Mouse (Mus musculus) MEL (cell line): ENCODE measurements around the gene Npm1. TPM values are rescaled to one million over a fixed set of nuclear protein-coding genes. Genes with fewer than 3 reads are reported as not detected.
A peak's percentile ranks its signal among the peaks of the same experiment; 100 is the strongest.

Experiments
- DNase-seq: peaks from one replicate; pipeline ENCODE4 v3.0.0; 2011; ENCODE audit warnings: low read depth, low spot score
- H3K27ac ChIP-seq: 2 replicates; pipeline ENCODE4 v1.5.1; 2012; ENCODE audit warnings: low read depth, mild to moderate bottlenecking, control low read depth, low read length, moderate library complexity; ENCODE audit not compliant: control insufficient read depth
- H3K27me3 ChIP-seq, 2 experiments: fragments of 150-350 bp in 1 of 2; sonication (generic) in 1 of 2; 2 replicates each; pipeline ENCODE4 v1.6.1; 2012; ENCODE audit warnings: low read length in 2 of 2, mild to moderate bottlenecking in 2 of 2, improper control_type of control experiment in 1 of 2, moderate library complexity in 1 of 2; ENCODE audit not compliant: insufficient read depth in 2 of 2, control insufficient read depth in 1 of 2
- H3K36me3 ChIP-seq, 2 experiments: 2 replicates each; pipeline ENCODE4 v1.6.1; 2012 to 2014; ENCODE audit warnings: low read length in 2 of 2, improper control_type of control experiment in 1 of 2, inconsistent platforms in 1 of 2, mild to moderate bottlenecking in 1 of 2; ENCODE audit not compliant: insufficient read depth in 2 of 2, control insufficient read depth in 1 of 2
- H3K4me1 ChIP-seq, 2 experiments: fragments of 150-350 bp in 1 of 2; sonication (generic) in 1 of 2; 2 replicates each; pipeline ENCODE4 v1.6.1; 2012; ENCODE audit warnings: low read length in 2 of 2, improper control_type of control experiment in 1 of 2, mild to moderate bottlenecking in 1 of 2; ENCODE audit not compliant: insufficient read depth in 2 of 2, control insufficient read depth in 1 of 2
- H3K4me3 ChIP-seq, 2 experiments: fragments of 150-350 bp in 1 of 2; sonication (generic) in 1 of 2; 2 replicates each; pipeline ENCODE4 v1.5.1; 2012; ENCODE audit warnings: low read depth in 2 of 2, low read length in 2 of 2, mild to moderate bottlenecking in 2 of 2, moderate library complexity in 2 of 2, control low read depth in 1 of 2, improper control_type of control experiment in 1 of 2; ENCODE audit not compliant: control insufficient read depth in 1 of 2, insufficient read depth in 1 of 2
- H3K79me2 ChIP-seq: 2 replicates; pipeline ENCODE4 v1.6.1; 2012; ENCODE audit warnings: mild to moderate bottlenecking, low read length, moderate library complexity; ENCODE audit not compliant: control insufficient read depth, poor library complexity, insufficient read depth
- H3K9ac ChIP-seq: 2 replicates; pipeline ENCODE4 v1.6.1; 2012; ENCODE audit warnings: low read depth, mild to moderate bottlenecking, control low read depth, low read length, moderate library complexity; ENCODE audit not compliant: control insufficient read depth, poor library complexity, severe bottlenecking
- H3K9me3 ChIP-seq: fragments of 150-350 bp; sonication (generic); replicated peaks from 2 replicates; pipeline ENCODE4 v1.6.1; 2012; ENCODE audit warnings: mild to moderate bottlenecking, low read length, improper control_type of control experiment, moderate library complexity; ENCODE audit not compliant: insufficient read depth
- CHD1 ChIP-seq: IDR thresholded peaks from 2 replicates; pipeline ENCODE4 v1.6.1; 2012; ENCODE audit warnings: low read depth, mild to moderate bottlenecking, inconsistent platforms, low read length, improper control_type of control experiment
- CTCF ChIP-seq, 3 experiments: IDR thresholded peaks in 2 of 3; conservative IDR thresholded peaks in 1 of 3; 2 replicates each; pipeline ENCODE4 v1.5.1; 2011 to 2012; ENCODE audit warnings: low read length in 3 of 3, low read depth in 2 of 3, mild to moderate bottlenecking in 2 of 3, improper control_type of control experiment in 1 of 3, inconsistent platforms in 1 of 3, mixed read lengths in 1 of 3, moderate library complexity in 1 of 3; ENCODE audit not compliant: control insufficient read depth in 1 of 3, insufficient read depth in 1 of 3, poor library complexity in 1 of 3, severe bottlenecking in 1 of 3
- E2F4 ChIP-seq: IDR thresholded peaks from 2 replicates; pipeline ENCODE4 v1.6.1; 2011; ENCODE audit warnings: low read depth, low read length, improper control_type of control experiment, borderline replicate concordance
- EP300 ChIP-seq, 2 experiments: IDR thresholded peaks; 2 replicates each; pipeline ENCODE4 v1.6.1; 2011; ENCODE audit warnings: improper control_type of control experiment in 2 of 2, low read length in 2 of 2, low read depth in 1 of 2, mild to moderate bottlenecking in 1 of 2
- ETS1 ChIP-seq: IDR thresholded peaks from 2 replicates; pipeline ENCODE4 v1.6.1; 2012; ENCODE audit warnings: low read depth, mild to moderate bottlenecking, inconsistent platforms, low read length, improper control_type of control experiment, moderate library complexity
- GABPA ChIP-seq: IDR thresholded peaks from 2 replicates; pipeline ENCODE4 v1.6.1; 2012; ENCODE audit warnings: low read depth, mild to moderate bottlenecking, inconsistent platforms, low read length, improper control_type of control experiment, moderate library complexity
- HCFC1 ChIP-seq: IDR thresholded peaks from 2 replicates; pipeline ENCODE4 v1.6.1; 2012; ENCODE audit warnings: low read depth, mild to moderate bottlenecking, inconsistent platforms, low read length, improper control_type of control experiment, moderate library complexity
- KAT2A ChIP-seq: conservative IDR thresholded peaks from 2 replicates; pipeline ENCODE4 v1.6.1; 2012; ENCODE audit warnings: low read depth, low read length, improper control_type of control experiment, inconsistent platforms
- MAX ChIP-seq: IDR thresholded peaks from 2 replicates; pipeline ENCODE4 v1.6.1; 2011; ENCODE audit warnings: low read length, improper control_type of control experiment
- MAZ ChIP-seq: IDR thresholded peaks from 2 replicates; pipeline ENCODE4 v1.6.1; 2012; ENCODE audit warnings: low read depth, mild to moderate bottlenecking, inconsistent platforms, low read length, improper control_type of control experiment
- MEF2A ChIP-seq: IDR thresholded peaks from 2 replicates; pipeline ENCODE4 v1.6.1; 2014; ENCODE audit warnings: low read depth, mild to moderate bottlenecking, inconsistent platforms, low read length, improper control_type of control experiment; ENCODE audit not compliant: poor library complexity, insufficient replicate concordance, severe bottlenecking; ENCODE audit errors: extremely low read depth
- MXI1 ChIP-seq: IDR thresholded peaks from 2 replicates; pipeline ENCODE4 v1.6.1; 2011; ENCODE audit warnings: mild to moderate bottlenecking, low read depth, low read length, improper control_type of control experiment
- MYB ChIP-seq: IDR thresholded peaks from 2 replicates; pipeline ENCODE4 v1.6.1; 2011; ENCODE audit warnings: mild to moderate bottlenecking, low read depth, low read length, improper control_type of control experiment
- MYC ChIP-seq: IDR thresholded peaks from 2 replicates; pipeline ENCODE4 v1.6.1; 2011; ENCODE audit warnings: low read depth, mild to moderate bottlenecking, low read length, improper control_type of control experiment, moderate library complexity
- POLR2A ChIP-seq, 2 experiments: IDR thresholded peaks; 2 replicates each; pipeline ENCODE4 v1.6.1; 2011 to 2012; ENCODE audit warnings: low read length in 2 of 2, mild to moderate bottlenecking in 2 of 2, control low read depth in 1 of 2, improper control_type of control experiment in 1 of 2, low read depth in 1 of 2, moderate library complexity in 1 of 2; ENCODE audit not compliant: control insufficient read depth in 1 of 2, insufficient read depth in 1 of 2, poor library complexity in 1 of 2
- POLR2AphosphoS2 ChIP-seq: IDR thresholded peaks from 2 replicates; pipeline ENCODE4 v1.6.1; 2011; ENCODE audit warnings: low read length, improper control_type of control experiment
- POLR2AphosphoS5 ChIP-seq: IDR thresholded peaks from 2 replicates; pipeline ENCODE4 v1.6.1; 2012; ENCODE audit warnings: low read depth, borderline replicate concordance, mild to moderate bottlenecking, inconsistent platforms, low read length, moderate library complexity, mixed read lengths
- RAD21 ChIP-seq: IDR thresholded peaks from 2 replicates; pipeline ENCODE4 v1.6.1; 2011; ENCODE audit warnings: mild to moderate bottlenecking, low read depth, low read length, improper control_type of control experiment
- RCOR1 ChIP-seq: IDR thresholded peaks from 2 replicates; pipeline ENCODE4 v1.6.1; 2012; ENCODE audit warnings: low read depth, mild to moderate bottlenecking, inconsistent platforms, low read length, improper control_type of control experiment
- SMC3 ChIP-seq: IDR thresholded peaks from 2 replicates; pipeline ENCODE4 v1.6.1; 2011; ENCODE audit warnings: low read depth, low read length, improper control_type of control experiment
- TAL1 ChIP-seq: IDR thresholded peaks from 2 replicates; pipeline ENCODE4 v1.6.1; 2012; ENCODE audit warnings: mild to moderate bottlenecking, inconsistent platforms, low read length, moderate library complexity, mixed read lengths
- TCF12 ChIP-seq: IDR thresholded peaks from 2 replicates; pipeline ENCODE4 v1.6.1; 2014; ENCODE audit warnings: low read depth, mild to moderate bottlenecking, inconsistent platforms, low read length, improper control_type of control experiment, moderate library complexity
- USF1 ChIP-seq: IDR thresholded peaks from 2 replicates; pipeline ENCODE4 v1.6.1; 2014; ENCODE audit warnings: low read depth, mild to moderate bottlenecking, inconsistent platforms, low read length, improper control_type of control experiment, moderate library complexity
- ZKSCAN1 ChIP-seq: IDR thresholded peaks from 2 replicates; pipeline ENCODE4 v1.6.1; 2012; ENCODE audit warnings: low read depth, mild to moderate bottlenecking, inconsistent platforms, low read length, improper control_type of control experiment, moderate library complexity
- ZMIZ1 ChIP-seq: IDR thresholded peaks from 2 replicates; pipeline ENCODE4 v1.6.1; 2012; ENCODE audit warnings: low read depth, mild to moderate bottlenecking, inconsistent platforms, low read length, improper control_type of control experiment, moderate library complexity
- ZNF384 ChIP-seq: IDR thresholded peaks from 2 replicates; pipeline ENCODE4 v1.6.1; 2012; ENCODE audit warnings: low read depth, mild to moderate bottlenecking, inconsistent platforms, low read length, improper control_type of control experiment
- polyA plus RNA-seq, 2 experiments: library from polyadenylated mRNA; stranded (reverse) in 1 of 2; unstranded in 1 of 2; fragments of >175 nt in 1 of 2; fragments of >200 nt in 1 of 2; gene quantifications; 2 replicates each; pipeline versions ENCODE4 v1.2.1 to v1.2.4; 2012; ENCODE audit warnings: low replicate concordance in 2 of 2, low read depth in 1 of 2; ENCODE audit not compliant: insufficient read length in 2 of 2, insufficient read depth in 1 of 2, missing spikeins in 1 of 2
- total RNA-seq: library from RNA; depleted of rRNA; stranded (reverse); fragments of 300-350 nt; gene quantifications from 2 replicates; pipeline ENCODE4 v1.2.3, GENCODE M21; 2012

Gene Npm1
- total and polyA plus RNA-seq, 3 experiments, result 839 to 4,033 (median 3,244) TPM

GRCm38 (mm10) chr11:33154459-33154858 is 8.5 kb downstream of the Npm1 start (continued):
- TF ChIP-seq USF1 (no peak), CHD1 (peak; percentile 41; the same call in 1 of the 2 replicates), MEF2A (no peak), MAX (no peak), ZKSCAN1 (no peak), MYC (no peak), MXI1 (no peak), ZMIZ1 (peak; percentile 48; the same call in 1 of the 2 replicates), POLR2AphosphoS2 (peak; percentile 87; the same call in 1 of the 2 replicates), CTCF (IDR thresholded peaks at IDR 0.05 in 2 of 3, conservative IDR thresholded peaks at IDR 0.05 in 1 of 3; ENCODE audit: control insufficient read depth in 1 of 3, insufficient read depth in 1 of 3, low read depth in 2 of 3, low read length in 3 of 3, poor library complexity in 1 of 3, severe bottlenecking in 1 of 3) (no peak), RCOR1 (peak; percentile 79), ZNF384 (no peak), RAD21 (no peak), E2F4 (no peak), GABPA (no peak), ETS1 (peak; percentile 88), SMC3 (no peak), TCF12 (no peak; the same call in 1 of the 2 replicates), HCFC1 (no peak), EP300 (IDR thresholded peaks at IDR 0.05; ENCODE audit: low read depth in 1 of 2, low read length in 2 of 2) (peak in 1 of 2 experiments; percentile 57; a peak in 1 of 4 replicates)
- TF ChIP-seq, all 39 proteins: peak for 8

- Histone ChIP-seq H3K27me3 (no peaks in the 10 kb centered on the region), H3K9ac (no peak overlapping the region), H3K4me1 (peaks cover 2 to 7% of the 10 kb centered on the region in 2 experiments; a peak in 2 of 4 replicates), H3K36me3 (peaks cover 53 to 56% of the 10 kb centered on the region in 2 experiments), H3K9me3 (no peaks in the 10 kb centered on the region), H3K4me3 (no peak overlapping the region), H3K27ac (no peak overlapping the region), H3K79me2 (peaks cover 9% of the 10 kb centered on the region)
- TF ChIP-seq MYB, result 0 out of 2 replicates have a peak, but pooled peaks have one; percentile 36
- TF ChIP-seq GABPA, result no peak
- TF ChIP-seq E2F4, result no peak
- no peak for TF ChIP-seq MAZ
- 0 out of 2 replicates have a peak, but pooled peaks have one; percentile 14 for TF ChIP-seq POLR2AphosphoS5
- TF ChIP-seq HCFC1, result no peak
- TF ChIP-seq MXI1, result no peak
- no peak for TF ChIP-seq TAL1
- TF ChIP-seq KAT2A, result no peak
- TF ChIP-seq POLR2A (IDR thresholded peaks at IDR 0.05; ENCODE audit: control insufficient read depth in 1 of 2, insufficient read depth in 1 of 2, low read depth in 1 of 2, low read length in 2 of 2, poor library complexity in 1 of 2), result peak in 1 of 2 experiments; percentile 27; a peak in 1 of 4 replicates
- no peak for TF ChIP-seq CHD1
- no peak for DNase-seq
Observed at GRCm38 (mm10) chr11:33152997-33153396, 10.0 kb downstream of the Npm1 start.
